Mouse (Mus musculus) heart, adult 18-20 months (tissue): ENCODE measurements around the gene Ccdc180. TPM values are rescaled to one million over a fixed set of nuclear protein-coding genes. Genes with fewer than 3 reads are reported as not detected.

Experiments used
- DNase-seq, 2 experiments: peaks; one replicate each; pipeline ENCODE4 v3.0.0; 2021 to 2022; ENCODE audit warnings: mixed read lengths in 1 of 2
- total RNA-seq, 2 experiments: library from RNA; stranded (reverse); gene quantifications; 2 replicates each; pipeline ENCODE4 v1.2.3; 2021

Ccdc180 gene
- total RNA-seq, 2 experiments from 2014 or later = 0.18 TPM; not detected in 1

DNA sequence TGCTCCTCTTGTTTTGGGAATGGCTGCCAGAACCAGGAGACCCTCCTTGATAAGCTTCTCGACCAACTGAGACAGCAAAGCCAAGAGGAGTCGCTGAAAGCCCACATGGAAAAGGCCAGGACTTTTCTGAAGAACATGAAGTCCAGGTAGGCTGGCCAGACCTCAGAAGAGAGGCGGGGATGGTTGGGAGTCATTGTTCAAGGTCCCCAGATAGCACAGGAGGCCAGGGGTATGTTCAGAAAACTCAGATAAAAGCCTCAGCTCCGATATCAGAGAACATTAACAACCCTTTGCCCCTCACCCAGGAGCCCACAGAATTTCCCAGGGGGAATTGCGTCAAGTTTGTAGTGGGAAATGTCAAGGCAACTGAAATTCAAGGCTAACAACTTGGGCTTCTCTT lies 21.2 kb downstream of the Ccdc180 start:
- DNase-seq = no peak

DNA sequence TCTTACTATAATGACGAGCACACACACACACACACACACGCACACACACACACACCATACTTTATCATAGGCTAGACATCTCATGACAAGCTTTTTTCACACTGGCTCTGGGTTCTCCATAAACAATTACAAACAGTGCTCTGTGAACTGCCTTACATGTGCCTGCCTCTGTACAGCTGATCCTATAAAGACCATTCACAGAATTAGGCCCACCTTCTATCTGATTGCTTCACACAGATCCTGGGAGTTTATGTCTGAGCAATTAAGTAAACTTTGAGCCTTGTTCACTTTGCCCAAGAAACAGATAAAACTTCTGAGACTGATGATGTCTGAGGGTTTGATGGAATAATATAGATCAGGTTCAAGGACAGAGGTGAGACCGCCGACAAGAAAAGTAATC lies 21.8 kb downstream of the Ccdc180 start:
- no peak for DNase-seq

DNA sequence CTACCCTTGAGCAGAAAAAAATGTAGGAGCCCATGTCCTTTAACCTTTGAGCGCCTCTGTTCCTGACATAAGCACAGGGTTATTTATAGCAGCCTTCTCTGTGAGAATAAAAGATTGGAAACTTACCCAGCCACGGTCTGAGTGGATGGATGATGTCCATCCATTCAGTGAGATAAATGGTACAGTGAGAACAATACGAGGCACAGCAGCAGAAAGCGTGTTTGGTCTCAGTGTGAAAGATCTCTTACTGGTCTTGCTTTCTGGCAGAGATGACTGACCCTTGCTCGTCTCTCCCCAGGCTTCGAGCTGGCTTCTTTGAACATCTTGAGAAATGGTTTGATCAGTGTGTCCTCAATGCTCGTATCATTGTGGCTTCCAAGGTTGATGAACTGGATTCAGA lies 27.0 kb downstream of the Ccdc180 start:
- DNase-seq = peak in 1 of 2 experiments; percentile 18

DNA sequence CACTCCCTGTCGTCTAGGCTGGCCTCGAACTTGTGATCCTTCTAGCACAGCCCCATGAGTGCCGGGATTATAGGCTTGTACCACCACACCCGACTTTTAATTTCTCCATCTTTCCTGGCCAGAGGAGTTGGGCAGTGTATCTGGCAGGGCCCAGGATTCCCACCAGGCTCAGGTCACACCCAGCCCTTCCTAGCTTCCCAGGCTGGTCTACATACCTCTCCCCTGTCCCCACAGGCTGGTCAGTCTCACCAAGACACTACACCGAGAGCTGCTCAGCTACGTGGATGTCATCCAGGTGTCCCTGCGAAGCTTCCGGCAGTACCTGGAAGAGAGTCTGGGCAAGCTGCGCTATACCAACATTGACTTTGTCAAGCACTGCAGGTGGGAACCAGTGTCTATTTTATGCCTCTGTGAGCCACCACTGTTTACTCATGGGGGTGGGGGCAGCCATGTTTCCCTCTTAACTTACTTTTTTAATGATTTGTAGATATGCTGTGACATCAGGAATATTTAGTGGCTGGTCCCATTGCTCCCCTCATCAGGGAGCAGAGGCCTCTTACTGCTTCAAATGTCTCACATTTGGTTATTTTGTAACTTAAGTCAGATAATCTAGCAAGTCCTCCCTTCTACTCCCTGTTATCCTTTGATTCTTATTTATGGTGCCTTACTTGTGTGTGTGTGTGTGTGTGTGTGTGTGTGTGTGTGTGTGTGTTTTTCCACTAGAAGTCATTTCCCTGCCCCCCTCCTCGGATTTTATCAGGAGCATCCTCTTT lies 31.7 kb downstream of the Ccdc180 start:
- DNase-seq = no peak

DNA sequence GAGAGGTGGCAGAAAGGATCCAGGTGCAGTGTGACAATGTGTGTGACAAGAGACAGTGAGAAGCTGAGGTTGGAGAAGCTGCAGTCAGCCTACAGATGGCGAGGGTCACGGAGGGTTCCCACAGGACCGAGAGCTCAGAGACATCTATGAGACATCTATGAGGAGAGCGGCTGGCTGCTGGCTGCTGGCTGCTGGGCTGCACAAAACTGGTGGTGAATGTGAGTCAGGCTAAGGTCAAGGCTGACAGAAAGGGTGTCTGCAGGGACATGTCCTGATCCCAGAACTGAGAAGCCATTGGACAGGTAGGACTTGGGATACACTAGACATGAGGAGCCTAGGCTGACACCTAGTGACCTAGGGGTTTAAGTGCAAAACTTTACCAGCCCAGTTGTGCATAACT lies 33.9 kb downstream of the Ccdc180 start:
- no peak for DNase-seq

DNA sequence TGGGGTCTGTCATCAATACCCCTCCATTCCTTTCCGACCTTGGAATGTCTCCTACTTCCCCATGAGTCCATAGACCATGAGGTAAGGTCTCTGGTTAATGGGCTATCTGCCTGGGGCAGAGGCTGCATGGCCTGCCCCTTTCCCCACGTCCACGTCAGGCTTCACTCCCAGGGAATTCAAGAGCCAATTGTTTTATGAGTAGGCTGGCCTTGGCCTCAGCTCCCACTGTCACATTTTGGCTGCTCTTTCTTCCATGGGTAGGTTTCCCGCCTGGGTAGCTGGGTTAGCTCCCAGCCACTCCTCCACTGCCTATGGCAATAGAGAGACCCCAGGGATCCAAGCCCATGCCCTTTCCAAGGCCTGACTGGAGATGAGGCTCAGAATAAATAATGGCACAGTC lies 38.5 kb downstream of the Ccdc180 start:
- no peak for DNase-seq

DNA sequence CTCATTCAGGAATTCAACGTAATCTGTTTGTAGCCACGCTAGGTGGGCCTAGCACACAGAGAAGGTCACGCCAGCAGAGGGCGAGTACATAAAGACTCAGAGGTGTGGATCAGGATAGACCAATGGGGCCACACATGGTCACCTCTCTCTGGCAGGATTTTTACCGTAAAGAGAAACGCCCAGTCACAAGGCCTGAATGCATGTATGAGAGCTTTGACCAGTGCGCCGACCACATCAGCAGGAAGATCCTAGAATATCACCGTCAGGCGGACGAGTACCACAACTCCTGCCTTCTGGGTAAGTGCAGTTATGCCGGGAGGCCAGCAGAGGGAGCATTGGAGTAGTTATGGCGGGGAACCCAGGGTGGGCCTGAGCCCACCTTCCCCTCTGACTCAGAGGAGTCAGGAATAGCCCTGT lies 51.5 kb downstream of the Ccdc180 start:
- DNase-seq = peak; percentile 34 to 74

DNA sequence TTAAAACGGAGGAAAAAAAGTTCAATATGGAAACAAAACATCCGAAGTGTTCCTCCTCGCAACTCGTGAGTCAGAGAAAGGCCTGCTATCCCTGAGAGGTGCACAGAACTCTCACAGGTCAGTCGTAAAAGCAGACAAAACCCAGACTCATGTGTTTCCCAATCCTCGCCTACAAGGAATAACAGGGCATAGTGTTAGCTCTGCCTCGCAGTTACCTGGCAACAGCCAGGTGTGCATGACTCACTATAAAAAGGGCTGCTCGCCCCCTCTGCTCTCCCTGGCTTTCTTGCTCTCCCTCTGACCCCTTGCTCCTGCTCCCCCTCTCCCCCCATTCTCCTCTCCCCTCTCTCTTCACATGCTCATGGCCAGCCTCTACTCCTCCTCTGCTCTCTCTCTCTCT lies 57.6 kb downstream of the Ccdc180 start:
- no peak for DNase-seq

DNA sequence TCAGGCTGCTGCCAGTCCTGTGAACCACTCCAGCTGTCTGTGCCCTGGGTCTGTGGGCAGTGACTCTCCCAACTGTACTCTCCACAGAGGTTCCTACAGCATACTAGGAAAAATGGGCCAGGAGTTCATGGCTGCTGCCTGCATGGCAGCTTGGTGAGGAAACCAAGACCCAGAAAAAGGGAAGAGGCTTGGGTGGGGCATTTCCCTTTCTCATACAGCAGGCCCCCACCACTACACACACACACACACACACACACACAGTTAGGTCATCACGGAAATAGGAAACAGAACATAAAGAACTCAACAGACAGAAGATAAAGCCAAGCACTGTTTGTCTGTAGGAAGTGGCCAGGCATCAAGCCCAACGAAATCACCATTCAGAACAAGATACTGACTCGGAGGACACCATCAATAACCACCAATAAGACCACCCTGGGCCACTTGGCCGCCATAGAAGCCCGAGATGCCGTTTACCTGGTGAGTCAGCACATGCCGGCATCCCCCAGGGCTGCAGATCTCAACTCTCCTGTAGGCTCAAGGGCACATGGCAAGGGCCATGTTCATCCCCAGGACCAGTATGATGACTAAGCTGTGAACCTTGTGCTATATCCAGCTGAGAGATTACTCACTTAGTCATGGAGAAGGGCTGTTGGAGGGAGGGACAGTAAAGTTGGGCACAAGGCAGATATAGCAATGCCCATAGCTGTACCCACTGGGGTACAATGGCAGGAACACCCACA lies 59.2 kb downstream of the Ccdc180 start:
- DNase-seq = peak in 1 of 2 experiments; percentile 52

DNA sequence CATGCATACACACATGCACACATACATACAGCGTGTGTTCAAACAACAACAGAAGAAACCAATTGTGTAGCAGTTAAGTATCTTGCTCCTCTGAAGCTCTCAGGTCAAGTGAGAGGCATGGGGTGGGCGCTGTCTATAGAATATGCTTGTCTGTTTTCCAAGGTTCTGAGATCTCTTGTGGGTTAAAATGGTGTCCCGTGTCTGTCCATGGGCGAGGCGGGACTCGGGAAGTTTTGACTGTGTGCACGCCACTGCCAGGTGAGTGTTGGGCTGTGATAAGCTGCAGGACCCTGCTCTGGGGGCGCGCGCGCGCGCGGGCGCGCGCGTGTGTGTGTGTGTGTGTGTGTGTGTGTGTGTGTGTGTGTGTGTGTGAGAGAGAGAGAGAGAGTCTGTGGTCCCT lies 61.7 kb downstream of the Ccdc180 start:
- DNase-seq = no peak

DNA sequence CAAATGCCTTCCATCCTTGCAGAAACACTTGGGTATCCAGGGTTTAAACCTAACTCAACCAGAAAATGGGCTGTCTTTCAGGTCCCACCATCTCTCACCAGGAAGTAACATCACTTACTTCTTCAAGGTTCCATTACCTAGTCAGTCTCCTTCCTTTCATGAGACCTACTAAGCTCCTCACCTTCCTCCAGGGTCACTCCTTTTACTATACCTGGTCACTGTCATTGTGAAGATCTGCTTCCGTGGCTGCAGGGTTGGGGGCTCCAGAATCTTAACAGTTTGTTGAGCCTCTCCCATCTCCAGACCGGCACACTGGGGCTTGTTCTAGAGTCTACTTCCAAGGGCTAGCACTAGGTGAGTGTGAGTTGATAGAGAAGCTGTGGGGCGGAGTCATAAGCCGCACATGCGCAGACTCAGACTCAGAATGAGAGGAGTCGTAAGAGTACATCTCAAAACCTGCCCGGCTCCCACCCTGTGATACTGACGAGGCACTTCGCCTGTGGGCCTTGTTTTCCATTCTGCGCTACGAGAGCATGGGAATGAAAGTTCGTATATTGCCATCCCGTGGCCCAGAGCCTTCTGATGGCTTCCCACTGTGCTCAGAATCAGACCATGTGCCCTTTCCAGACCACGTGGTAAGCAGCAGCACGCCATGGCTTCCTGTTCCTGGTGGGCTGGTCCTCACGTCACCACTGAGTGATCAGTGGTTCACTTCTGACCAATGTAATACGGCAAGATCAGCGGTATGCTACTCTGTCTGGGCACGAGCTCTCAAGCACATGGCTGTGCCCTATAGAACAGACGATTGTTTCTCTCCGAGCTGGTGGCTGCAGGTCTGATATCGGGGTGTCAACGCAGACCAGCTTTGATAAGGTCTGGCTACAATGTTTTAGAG lies 63.2 kb downstream of the Ccdc180 start:
- no peak for DNase-seq

DNA sequence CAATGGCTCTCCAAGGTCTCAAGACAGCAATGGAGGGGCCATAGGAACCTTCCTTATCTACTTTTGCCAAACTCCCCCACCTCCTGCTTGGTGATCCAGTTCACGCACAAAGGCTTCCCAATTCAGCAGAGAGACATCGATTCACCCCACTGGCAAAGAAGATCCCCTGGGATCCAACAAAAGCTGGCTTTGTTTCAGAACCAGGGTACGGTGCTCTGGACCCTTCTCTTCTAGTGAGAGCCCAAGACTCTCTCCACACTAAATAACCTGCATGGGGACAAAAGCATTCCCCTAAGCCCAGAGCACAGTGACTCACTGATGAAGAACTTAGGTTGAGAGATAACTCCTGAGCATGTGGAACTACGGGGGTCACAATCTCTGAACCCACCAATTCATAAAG lies 65.1 kb downstream of the Ccdc180 start:
- DNase-seq = no peak

DNA sequence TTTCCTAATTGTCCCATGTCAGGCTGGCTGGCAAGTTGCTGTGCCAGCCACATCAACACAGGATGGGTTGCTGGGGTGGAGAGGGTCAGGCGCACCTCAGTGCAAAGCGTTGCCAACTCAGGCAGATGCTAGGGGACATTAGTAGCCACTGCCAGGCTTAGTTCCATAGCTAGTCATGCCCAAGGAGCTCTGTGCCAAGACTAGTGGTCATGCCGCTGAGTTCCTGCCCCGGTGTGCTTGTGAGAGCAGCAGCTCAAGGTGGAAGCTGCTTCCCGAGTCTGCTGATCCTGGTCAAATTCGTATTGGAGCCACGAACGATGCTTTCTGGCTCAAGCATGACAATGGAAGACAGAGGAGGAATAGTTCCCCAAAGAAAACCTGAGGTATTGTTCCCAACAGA lies 66.0 kb downstream of the Ccdc180 start:
- DNase-seq = no peak

DNA sequence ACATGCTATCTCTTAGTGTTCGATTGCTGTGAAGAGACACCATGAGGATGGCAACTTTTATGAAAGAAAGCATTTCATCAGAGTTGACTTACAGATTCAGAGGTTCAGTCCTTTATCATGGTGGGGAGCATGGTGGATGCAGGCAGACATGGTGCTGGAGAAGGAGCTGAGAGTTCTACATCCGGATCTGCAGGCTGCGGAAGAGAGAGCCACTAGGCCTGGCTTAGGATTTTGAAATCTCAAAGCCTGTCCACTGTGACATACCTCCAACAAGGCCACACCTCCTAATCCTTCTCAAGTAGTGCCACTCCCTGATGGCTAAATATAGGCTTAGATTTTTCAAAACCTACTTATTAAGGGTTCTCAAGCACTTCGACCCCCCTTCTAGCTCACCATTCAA lies 66.6 kb downstream of the Ccdc180 start:
- DNase-seq = no peak

DNA sequence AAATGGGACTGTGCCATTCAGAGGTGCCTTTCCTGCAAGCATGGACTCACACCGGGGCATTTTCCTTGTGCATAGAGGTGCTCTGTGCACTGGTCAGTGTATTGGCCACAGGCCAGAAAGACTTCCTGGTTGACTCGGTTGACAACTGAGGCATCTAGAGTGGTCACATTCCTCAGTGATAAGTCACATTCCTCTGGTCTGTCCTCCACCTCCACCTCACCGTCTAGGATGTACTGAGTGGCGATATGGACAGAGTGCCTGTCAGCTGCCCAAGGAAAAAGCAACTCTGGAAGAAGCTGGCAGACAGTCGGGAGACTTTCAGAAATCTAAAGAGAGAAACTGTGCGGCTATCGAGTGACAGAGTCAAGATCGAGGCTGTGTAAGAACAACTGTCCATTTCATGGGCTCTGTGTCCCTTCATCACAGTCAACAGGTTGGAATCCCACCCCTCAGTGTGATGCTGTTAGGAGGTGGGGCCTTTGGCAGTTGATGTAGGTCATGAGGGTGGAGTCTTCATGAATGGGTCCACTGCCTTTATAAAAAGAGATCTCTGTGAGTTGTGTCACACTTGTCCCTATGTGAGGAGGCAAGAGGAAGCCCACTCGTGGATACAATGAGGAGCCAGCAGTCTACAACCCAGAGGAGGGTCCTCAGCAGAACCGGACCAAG lies 74.8 kb downstream of the Ccdc180 start, which contains the start of gene Tdrd7:
Tdrd7 (plus strand) TSS at position 564 of the 669 bp plus-strand sequence.
- DNase-seq = peak; percentile 46 to 48

DNA sequence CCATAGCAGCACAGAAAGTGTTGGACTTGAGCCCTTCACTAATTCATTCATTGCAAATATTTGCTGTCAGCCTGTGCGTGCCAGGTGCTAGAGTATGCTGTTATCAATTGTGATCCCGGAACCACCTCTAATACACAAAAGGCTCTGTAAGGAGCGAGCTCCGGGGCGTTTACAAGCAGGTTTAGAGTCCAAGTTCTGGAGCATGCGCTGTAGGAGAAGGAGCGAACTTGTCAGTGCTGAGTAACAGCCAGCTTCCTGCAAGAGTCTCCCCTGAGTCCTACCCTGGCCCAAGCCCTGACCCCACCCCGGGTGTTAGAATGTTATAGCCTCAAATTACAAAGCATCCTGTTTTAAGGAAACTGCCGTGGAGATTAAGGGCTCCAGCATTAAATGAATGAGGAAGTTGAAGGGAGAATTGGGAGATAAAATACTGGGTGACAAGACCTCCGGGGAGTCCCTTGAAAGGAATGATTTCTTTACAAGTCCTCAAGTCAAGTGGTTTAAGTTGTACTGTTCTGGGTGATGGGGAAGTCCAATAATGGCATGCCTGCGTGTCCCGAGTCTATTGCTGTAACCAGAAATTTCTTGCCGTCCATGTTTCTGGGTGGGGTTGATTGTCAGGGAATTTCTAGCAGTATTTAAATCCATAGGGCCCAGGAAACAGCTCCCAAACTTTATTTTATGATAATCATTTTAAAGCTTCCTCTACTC lies 75.8 kb downstream of the Ccdc180 start:
- peak; percentile 71 to 83 for DNase-seq

DNA sequence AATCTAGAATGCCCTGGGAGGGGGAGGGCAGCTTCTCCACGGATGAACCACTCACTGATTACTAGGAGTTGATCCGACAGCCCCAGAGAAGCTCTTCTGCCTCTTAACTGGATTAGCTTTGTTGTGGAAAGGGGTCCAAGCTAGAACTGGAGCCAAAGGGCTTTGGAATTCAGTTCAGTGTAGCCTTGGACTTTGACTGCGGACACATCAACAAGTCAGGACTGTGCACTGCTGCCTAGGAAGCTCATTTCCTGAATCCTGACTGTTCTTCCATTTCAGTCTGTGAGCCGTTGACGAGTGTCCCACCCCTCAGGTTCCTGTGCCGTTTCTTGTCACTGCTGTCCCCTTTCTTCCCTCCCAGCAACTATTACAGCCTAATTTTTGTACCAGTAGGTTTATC lies 76.6 kb downstream of the Ccdc180 start:
- DNase-seq = no peak

DNA sequence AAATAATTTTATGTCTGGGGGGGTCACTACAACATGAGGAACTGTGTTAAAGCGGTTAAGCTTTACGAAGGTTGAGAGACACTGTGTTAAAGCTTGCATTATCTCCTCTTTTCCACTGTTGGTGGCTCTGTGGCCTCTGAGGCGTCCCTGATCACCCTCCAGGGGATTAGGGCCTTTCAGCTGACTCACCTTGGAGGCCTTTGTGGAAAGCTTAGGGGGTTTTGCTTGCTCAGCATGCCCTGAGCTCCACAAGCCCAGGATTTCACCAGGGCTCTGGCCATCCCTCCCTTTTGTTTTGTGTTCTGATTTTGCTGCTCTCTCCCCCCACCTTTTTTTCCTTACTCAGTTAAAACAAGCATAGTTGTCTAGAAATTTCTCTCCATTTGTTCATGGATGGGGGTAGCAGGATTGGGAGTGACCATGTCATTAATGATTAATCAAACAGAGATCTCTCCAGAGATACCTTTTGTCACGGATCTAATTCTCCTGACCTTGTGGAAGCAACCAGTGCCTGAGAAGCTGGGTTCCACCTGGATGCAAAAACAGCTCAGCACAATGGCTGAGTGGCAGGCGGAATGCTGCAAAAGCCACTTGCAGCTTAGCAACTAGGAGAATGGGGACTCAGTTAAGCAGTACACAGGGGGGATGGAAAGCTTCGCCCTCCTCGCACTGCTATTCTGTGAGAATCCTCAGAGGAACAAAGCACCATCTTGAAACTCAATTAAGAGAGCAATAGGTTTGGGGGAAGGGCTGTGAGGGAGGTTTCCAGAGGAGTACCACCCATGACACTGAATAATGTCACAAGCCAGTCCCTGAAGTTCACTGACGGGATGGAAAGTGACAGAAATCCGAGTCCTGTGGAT lies 77.6 kb downstream of the Ccdc180 start:
- peak in 1 of 2 experiments; percentile 56 for DNase-seq

DNA sequence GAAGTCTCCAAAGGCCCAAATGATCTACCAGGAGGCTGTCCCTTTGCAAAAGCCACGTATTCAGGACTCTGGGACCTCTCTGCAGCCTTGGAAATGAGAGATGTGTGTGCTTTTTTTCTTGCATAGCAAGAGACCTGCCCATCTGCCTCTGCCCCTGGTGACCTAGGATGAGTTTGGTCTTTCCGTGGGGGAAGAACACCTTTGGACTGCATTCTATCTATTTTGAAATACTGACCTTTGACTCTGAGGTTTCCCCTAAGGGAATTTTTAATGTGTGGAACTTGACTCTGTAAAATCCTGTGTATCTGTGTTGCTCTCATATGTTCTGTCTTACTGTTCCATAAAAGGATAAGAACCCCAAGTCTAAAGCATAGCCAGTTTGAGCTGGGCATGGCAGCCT lies 78.9 kb downstream of the Ccdc180 start:
- no peak for DNase-seq

DNA sequence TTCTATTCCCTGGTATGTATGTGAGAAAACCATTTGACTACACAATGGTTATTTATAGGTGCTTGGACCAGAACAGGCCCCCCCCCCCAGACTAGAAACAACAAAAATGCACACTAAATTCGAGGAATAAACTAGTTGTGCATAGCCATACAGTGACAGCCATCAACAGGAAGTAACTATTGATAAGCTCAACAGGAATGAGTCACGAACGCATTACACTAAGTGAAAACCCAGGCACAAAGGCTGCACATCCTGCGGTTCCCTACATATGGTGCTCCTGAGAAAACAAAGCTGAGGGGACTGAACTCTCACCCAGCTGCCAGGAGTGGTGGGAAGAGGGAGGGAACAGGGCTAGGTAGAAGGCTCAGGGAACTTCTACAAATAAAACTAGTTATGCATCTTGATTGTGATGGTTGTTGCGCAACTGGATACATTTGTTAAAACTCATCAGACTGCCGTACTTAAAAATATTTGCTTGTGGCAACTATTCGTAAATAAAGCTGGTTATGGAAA lies 80.0 kb downstream of the Ccdc180 start:
- DNase-seq = no peak
